Mouse (Mus musculus): ENCODE results near the gene Pnpla1. TPM values are rescaled to one million over a fixed set of nuclear protein-coding genes. Genes with fewer than 3 reads are reported as not detected.

The Pnpla1 gene
- polyA plus RNA-seq, 1 experiment from 2014 or later, result not detected

GRCm38 (mm10) chr17:28913200-28913599 is 55.0 kb downstream of the Pnpla1 start:
- Histone ChIP-seq H3K9ac (ENCODE audit: low read depth, low read length) (no peak overlapping the region), H3K4me3 (replicated peaks; ENCODE audit: low read depth, low read length) (no peak overlapping the region), H3K27ac (no peak overlapping the region), H3K27me3 (ENCODE audit: insufficient read depth, low read length) (no peaks in the 10 kb centered on the region), H3K4me2 (ENCODE audit: low read length) (no peak overlapping the region), H3K36me3 (ENCODE audit: insufficient read depth, low read length) (no peaks in the 10 kb centered on the region), H3K9me3 (replicated peaks; ENCODE audit: low read length) (no peaks in the 10 kb centered on the region), H3K4me1 (replicated peaks; ENCODE audit: insufficient read depth, low read length) (peaks cover 6% of the 10 kb centered on the region; the same call in 1 of the 2 replicates)
- 67% methylated on average over 5 of the region's 5 CpGs for WGBS
- peak; percentile 33; the same call in 1 of the 2 replicates for ATAC-seq (replicated peaks; ENCODE audit: low FRiP score, low read depth)
- DNase-seq (ENCODE audit: low spot score), result no peak
- TF ChIP-seq CTCF (IDR thresholded peaks at IDR 0.05; ENCODE audit: low read depth), result no peak

GRCm38 (mm10) chr17:28913940-28914339 is 55.7 kb downstream of the Pnpla1 start:
- H3K4me3 ChIP-seq (replicated peaks; ENCODE audit: low read depth, low read length), result no peak overlapping the region
- H3K27ac ChIP-seq, result no peak overlapping the region
- WGBS, result 76% methylated on average over 6 of the region's 6 CpGs
- ATAC-seq (replicated peaks; ENCODE audit: low FRiP score, low read depth) (no peak), DNase-seq (ENCODE audit: low spot score) (no peak)
- H3K4me2 ChIP-seq (ENCODE audit: low read length), result no peak overlapping the region
- no peak for TF ChIP-seq CTCF (IDR thresholded peaks at IDR 0.05; ENCODE audit: low read depth)
- no peaks in the 10 kb centered on the region for H3K9me3 ChIP-seq (replicated peaks; ENCODE audit: low read length)
- H3K4me1 ChIP-seq (replicated peaks; ENCODE audit: insufficient read depth, low read length), result peaks cover 6% of the 10 kb centered on the region; the same call in 1 of the 2 replicates
- no peaks in the 10 kb centered on the region for H3K27me3 ChIP-seq (ENCODE audit: insufficient read depth, low read length)
- H3K36me3 ChIP-seq (ENCODE audit: insufficient read depth, low read length), result no peaks in the 10 kb centered on the region
- no peak overlapping the region for H3K9ac ChIP-seq (ENCODE audit: low read depth, low read length)

GRCm38 (mm10) chr17:28915060-28915628 is 56.9 kb downstream of the Pnpla1 start, which contains the start of gene 4930539E08Rik:
4930539E08Rik (minus strand) TSS chr17:28915324.
- Histone ChIP-seq H3K4me3 (replicated peaks; ENCODE audit: low read depth, low read length) (no peak within 1 kb of the TSS), H3K36me3 (ENCODE audit: insufficient read depth, low read length) (no peaks in the 10 kb centered on the region), H3K4me1 (replicated peaks; ENCODE audit: insufficient read depth, low read length) (no peaks in the 10 kb centered on the region), H3K27ac (no peak within 1 kb of the TSS), H3K9me3 (replicated peaks; ENCODE audit: low read length) (no peaks in the 10 kb centered on the region), H3K9ac (ENCODE audit: low read depth, low read length) (no peak within 1 kb of the TSS), H3K4me2 (ENCODE audit: low read length) (no peak within 1 kb of the TSS), H3K27me3 (ENCODE audit: insufficient read depth, low read length) (no peaks in the 10 kb centered on the region)
- no peak for TF ChIP-seq CTCF (IDR thresholded peaks at IDR 0.05; ENCODE audit: low read depth)
- DNase-seq (ENCODE audit: low spot score), result no peak
- no peak for ATAC-seq (replicated peaks; ENCODE audit: low FRiP score, low read depth)
- WGBS, result 75% methylated on average over 12 of the region's 12 CpGs

GRCm38 (mm10) chr17:28916520-28916919 is 58.3 kb downstream of the Pnpla1 start:
- no peaks in the 10 kb centered on the region for H3K27me3 ChIP-seq (ENCODE audit: insufficient read depth, low read length)
- H3K27ac ChIP-seq, result no peak overlapping the region
- no peak for TF ChIP-seq CTCF (IDR thresholded peaks at IDR 0.05; ENCODE audit: low read depth)
- H3K4me1 ChIP-seq (replicated peaks; ENCODE audit: insufficient read depth, low read length), result no peaks in the 10 kb centered on the region
- no peaks in the 10 kb centered on the region for H3K9me3 ChIP-seq (replicated peaks; ENCODE audit: low read length)
- DNase-seq (ENCODE audit: low spot score), result no peak
- no peaks in the 10 kb centered on the region for H3K36me3 ChIP-seq (ENCODE audit: insufficient read depth, low read length)
- no peak for ATAC-seq (replicated peaks; ENCODE audit: low FRiP score, low read depth)
- WGBS, result 100% methylated on average over 1 of the region's 1 CpGs
- no peak overlapping the region for H3K9ac ChIP-seq (ENCODE audit: low read depth, low read length)
- H3K4me2 ChIP-seq (ENCODE audit: low read length), result no peak overlapping the region
- no peak overlapping the region for H3K4me3 ChIP-seq (replicated peaks; ENCODE audit: low read depth, low read length)

GRCm38 (mm10) chr17:28921086-28921485 is 62.9 kb downstream of the Pnpla1 start:
- no peaks in the 10 kb centered on the region for H3K36me3 ChIP-seq (ENCODE audit: insufficient read depth, low read length)
- no peak overlapping the region for H3K9ac ChIP-seq (ENCODE audit: low read depth, low read length)
- no peaks in the 10 kb centered on the region for H3K4me1 ChIP-seq (replicated peaks; ENCODE audit: insufficient read depth, low read length)
- TF ChIP-seq CTCF (IDR thresholded peaks at IDR 0.05; ENCODE audit: low read depth), result no peak
- no peak overlapping the region for H3K27ac ChIP-seq
- ATAC-seq (replicated peaks; ENCODE audit: low FRiP score, low read depth) (no peak), DNase-seq (ENCODE audit: low spot score) (no peak)
- no peaks in the 10 kb centered on the region for H3K9me3 ChIP-seq (replicated peaks; ENCODE audit: low read length)
- WGBS, result 77% methylated on average over 8 of the region's 8 CpGs
- no peaks in the 10 kb centered on the region for H3K27me3 ChIP-seq (ENCODE audit: insufficient read depth, low read length)
- H3K4me3 ChIP-seq (replicated peaks; ENCODE audit: low read depth, low read length), result no peak overlapping the region
- no peak overlapping the region for H3K4me2 ChIP-seq (ENCODE audit: low read length)

GRCm38 (mm10) chr17:28922096-28922495 is 63.9 kb downstream of the Pnpla1 start:
- no peaks in the 10 kb centered on the region for H3K27me3 ChIP-seq (ENCODE audit: insufficient read depth, low read length)
- no peak for DNase-seq (ENCODE audit: low spot score)
- no peak overlapping the region for H3K4me3 ChIP-seq (replicated peaks; ENCODE audit: low read depth, low read length)
- no peak for TF ChIP-seq CTCF (IDR thresholded peaks at IDR 0.05; ENCODE audit: low read depth)
- H3K36me3 ChIP-seq (ENCODE audit: insufficient read depth, low read length), result no peaks in the 10 kb centered on the region
- H3K9me3 ChIP-seq (replicated peaks; ENCODE audit: low read length), result no peaks in the 10 kb centered on the region
- no peak overlapping the region for H3K27ac ChIP-seq
- 63% methylated on average over 6 of the region's 6 CpGs for WGBS
- H3K9ac ChIP-seq (ENCODE audit: low read depth, low read length), result no peak overlapping the region
- ATAC-seq (replicated peaks; ENCODE audit: low FRiP score, low read depth), result no peak
- H3K4me2 ChIP-seq (ENCODE audit: low read length), result no peak overlapping the region
- H3K4me1 ChIP-seq (replicated peaks; ENCODE audit: insufficient read depth, low read length), result peaks cover 3% of the 10 kb centered on the region; the same call in 1 of the 2 replicates
